1 mouse cellular context compared by ENCODE assay signal in the genomic region with DNA sequence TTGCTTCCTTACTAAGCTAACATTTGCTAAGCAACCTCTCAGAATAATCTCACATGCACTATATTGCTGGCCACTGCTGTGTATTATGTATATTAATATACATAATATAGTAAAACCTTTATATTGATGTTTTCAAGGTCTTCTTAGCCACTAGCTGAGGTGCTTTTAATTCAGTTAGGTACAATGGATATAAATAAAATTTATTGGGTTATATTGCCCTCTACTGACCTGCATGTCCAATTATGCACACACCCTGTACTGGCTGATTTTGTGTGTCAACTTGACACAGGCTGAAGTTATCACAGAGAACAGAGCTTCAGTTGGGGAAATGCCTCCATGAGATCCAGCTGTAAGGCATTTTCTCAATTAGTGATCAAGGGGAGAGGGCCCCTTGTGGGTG.
TF ChIP-seq lines count a peak whose summit lies in the region.

No protein-coding gene starts in this region.

TF ChIP-seq in MEL, 35 proteins besides CTCF, POLR2A, EP300 and RAD21 (continued from another document):
- no peak for TF ChIP-seq MYB (IDR thresholded peaks at IDR 0.05; ENCODE audit: low read depth, low read length)
TF ChIP-seq in MEL: peak in this region for 2.
